21 mouse cellular contexts compared by ENCODE assay signal in the genomic region with DNA sequence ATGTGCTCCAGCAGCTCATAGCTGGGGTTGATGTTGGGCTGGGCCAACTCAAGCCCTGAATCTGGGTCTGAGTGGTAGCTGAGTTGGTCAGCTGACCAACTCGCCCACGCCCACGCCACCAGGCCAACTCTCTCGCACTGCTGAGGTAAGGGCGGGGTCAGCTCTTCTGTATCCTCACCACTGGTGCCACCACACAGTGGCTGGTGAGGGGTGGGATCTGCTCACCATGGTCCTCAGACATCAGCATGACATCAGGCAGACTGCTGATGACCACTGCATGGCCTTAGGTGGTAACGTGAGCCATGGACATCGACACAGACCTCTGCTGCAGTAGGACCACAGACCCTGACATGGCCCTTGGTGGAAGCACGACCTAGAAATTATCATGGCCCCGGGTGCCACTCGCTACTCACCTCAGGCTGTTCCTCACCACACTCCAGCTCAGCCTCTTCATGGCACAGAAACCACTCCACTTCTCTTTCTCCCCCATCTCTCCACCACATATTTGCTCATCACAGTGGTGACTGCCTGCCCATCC. TPM values are rescaled to one million over a fixed set of nuclear protein-coding genes. Genes with fewer than 3 reads are reported as not detected.
DNase-seq lines count a peak whose midpoint lies in the region; ATAC-seq and TF ChIP-seq lines count a peak whose summit lies in the region.
"Had no signal": no experiment of that assay in that cellular context is flagged by ENCODE, and none has a peak within 500 bp of the region (broad histone marks: within the 10 kb centered on the region; RNA-seq: fewer than 3 reads in every experiment).

No protein-coding gene starts in this region.

- H3K36me3 ChIP-seq in forebrain, embryonic 10.5 days (replicated peaks): peaks cover 35% of the 10 kb centered on the region
- H3K36me3 ChIP-seq in forebrain, embryonic 16.5 days (ENCODE audit: control insufficient read depth, insufficient read depth): no peaks in the 10 kb centered on the region
- no peaks in the 10 kb centered on the region for H3K36me3 ChIP-seq in hindbrain, embryonic 11.5 days (ENCODE audit: control insufficient read depth, insufficient read depth, low read length)
- no peaks in the 10 kb centered on the region for H3K36me3 ChIP-seq in hindbrain, postnatal 0 days (ENCODE audit: insufficient read depth, low read length)
- H3K36me3 ChIP-seq in megakaryocyte, embryonic 14.5 days (replicated peaks; ENCODE audit: low read length): peaks cover 53% of the 10 kb centered on the region
- H3K36me3 ChIP-seq: hindbrain, embryonic 15.5 days had no signal

- no peak for TF ChIP-seq CTCF in hindbrain, postnatal 0 days (IDR thresholded peaks at IDR 0.05; ENCODE audit: low read depth)

- no peak overlapping the region for H3K4me2 ChIP-seq in forebrain, embryonic 16.5 days (ENCODE audit: low read length)
- no peak overlapping the region for H3K4me2 ChIP-seq in hindbrain, embryonic 11.5 days (replicated peaks; ENCODE audit: low read depth, low read length)
- no peak overlapping the region for H3K4me2 ChIP-seq in hindbrain, postnatal 0 days (ENCODE audit: low read depth, low read length)
- H3K4me2 ChIP-seq: embryonic facial prominence, embryonic 15.5 days; forebrain, embryonic 13.5 days; heart, embryonic 12.5 days; hindbrain, embryonic 15.5 days had no signal

- ATAC-seq in forebrain, embryonic 16.5 days: no peak
- 0 out of 2 replicates have a peak, but pooled peaks have one; percentile 14 for ATAC-seq in hindbrain, embryonic 11.5 days (ENCODE audit: low FRiP score)
- no peak for ATAC-seq in hindbrain, postnatal 0 days
- no peak for ATAC-seq in megakaryocyte, adult 5-6 weeks (ENCODE audit: poor library complexity, severe bottlenecking)
- ATAC-seq: activated CD4-positive, CD25-positive, alpha-beta regulatory T cell, adult 4 months; forebrain, embryonic 13.5 days; inflammation-experienced regulatory T-cells, adult 6 months had no signal

- 95% methylated on average over 10 of the region's 10 CpGs for WGBS in forebrain, embryonic 10.5 days
- WGBS in forebrain, embryonic 16.5 days: 97% methylated on average over 10 of the region's 10 CpGs
- 95% methylated on average over 10 of the region's 10 CpGs for WGBS in hindbrain, embryonic 11.5 days
- WGBS in hindbrain, postnatal 0 days: 98% methylated on average over 10 of the region's 10 CpGs

- no peaks in the 10 kb centered on the region for H3K27me3 ChIP-seq in forebrain, embryonic 10.5 days (ENCODE audit: poor library complexity, severe bottlenecking)
- no peaks in the 10 kb centered on the region for H3K27me3 ChIP-seq in forebrain, embryonic 16.5 days (replicated peaks; ENCODE audit: control insufficient read depth, insufficient read depth, low read length)
- no peaks in the 10 kb centered on the region for H3K27me3 ChIP-seq in hindbrain, embryonic 11.5 days (ENCODE audit: control insufficient read depth, insufficient read depth, low read length)
- H3K27me3 ChIP-seq in hindbrain, postnatal 0 days (ENCODE audit: insufficient read depth, low read length): no peaks in the 10 kb centered on the region
- H3K27me3 ChIP-seq in megakaryocyte, embryonic 14.5 days (replicated peaks): no peaks in the 10 kb centered on the region
- H3K27me3 ChIP-seq: embryonic facial prominence, embryonic 15.5 days; forebrain, embryonic 13.5 days; hindbrain, embryonic 15.5 days had no signal

- DNase-seq in forebrain, embryonic 10.5 days (ENCODE audit: extremely low spot score, low spot score): peak; percentile 12
- no peak for DNase-seq in hindbrain, embryonic 11.5 days (ENCODE audit: low spot score)
- no peak for DNase-seq in hindbrain, postnatal 0 days (ENCODE audit: low spot score)
- no peak for DNase-seq in ovary, postnatal 10 days (ENCODE audit: low spot score)
- DNase-seq: adrenal gland, postnatal 14 days; cerebellum, adult 11-12 months; cerebellum, adult 9-10 months; cerebellum, postnatal 25 days; gastrocnemius, adult 2 months; heart, adult 2 months had no signal

- no peak overlapping the region for H3K4me3 ChIP-seq in forebrain, embryonic 10.5 days
- no peak overlapping the region for H3K4me3 ChIP-seq in forebrain, embryonic 16.5 days (replicated peaks; ENCODE audit: low read length)
- no peak overlapping the region for H3K4me3 ChIP-seq in hindbrain, embryonic 11.5 days (ENCODE audit: low read depth, low read length)
- H3K4me3 ChIP-seq in hindbrain, postnatal 0 days (ENCODE audit: low read length): no peak overlapping the region
- H3K4me3 ChIP-seq in megakaryocyte, embryonic 14.5 days (replicated peaks): peak overlapping the region; percentile 24
- H3K4me3 ChIP-seq: embryonic facial prominence, embryonic 15.5 days; erythroblast, embryonic 14.5 days; forebrain, embryonic 13.5 days; gastrocnemius, adult 2 months; heart, adult 2 months; heart, embryonic 12.5 days; hindbrain, embryonic 10.5 days; hindbrain, embryonic 15.5 days had no signal

- H3K9me3 ChIP-seq in forebrain, embryonic 10.5 days: no peaks in the 10 kb centered on the region
- no peaks in the 10 kb centered on the region for H3K9me3 ChIP-seq in forebrain, embryonic 16.5 days (ENCODE audit: control insufficient read depth, low read length)
- H3K9me3 ChIP-seq in hindbrain, embryonic 11.5 days (ENCODE audit: control insufficient read depth, low read length): no peaks in the 10 kb centered on the region
- no peaks in the 10 kb centered on the region for H3K9me3 ChIP-seq in hindbrain, postnatal 0 days (ENCODE audit: low read length)
- H3K9me3 ChIP-seq in megakaryocyte, embryonic 14.5 days: no peaks in the 10 kb centered on the region
- H3K9me3 ChIP-seq: embryonic facial prominence, embryonic 15.5 days; forebrain, embryonic 13.5 days; heart, embryonic 12.5 days; hindbrain, embryonic 10.5 days; hindbrain, embryonic 15.5 days had no signal

- no peaks in the 10 kb centered on the region for H3K4me1 ChIP-seq in forebrain, embryonic 10.5 days
- no peaks in the 10 kb centered on the region for H3K4me1 ChIP-seq in forebrain, embryonic 16.5 days (replicated peaks; ENCODE audit: control insufficient read depth, insufficient read depth, low read length)
- H3K4me1 ChIP-seq in hindbrain, embryonic 11.5 days (replicated peaks; ENCODE audit: control insufficient read depth, insufficient read depth, low read length): no peaks in the 10 kb centered on the region
- H3K4me1 ChIP-seq in hindbrain, postnatal 0 days (ENCODE audit: insufficient read depth, low read length): no peaks in the 10 kb centered on the region
- peaks cover 32% of the 10 kb centered on the region for H3K4me1 ChIP-seq in megakaryocyte, embryonic 14.5 days
- H3K4me1 ChIP-seq: forebrain, embryonic 13.5 days; hindbrain, embryonic 10.5 days; hindbrain, embryonic 15.5 days had no signal

- H3K9ac ChIP-seq in forebrain, embryonic 16.5 days (replicated peaks; ENCODE audit: low read depth, low read length): no peak overlapping the region
- no peak overlapping the region for H3K9ac ChIP-seq in hindbrain, embryonic 11.5 days (ENCODE audit: low read depth, low read length)
- no peak overlapping the region for H3K9ac ChIP-seq in hindbrain, postnatal 0 days (replicated peaks; ENCODE audit: low read length)
- H3K9ac ChIP-seq: embryonic facial prominence, embryonic 15.5 days; forebrain, embryonic 13.5 days; heart, embryonic 12.5 days; hindbrain, embryonic 15.5 days had no signal

- H3K27ac ChIP-seq in forebrain, embryonic 10.5 days: no peak overlapping the region
- no peak overlapping the region for H3K27ac ChIP-seq in forebrain, embryonic 16.5 days (ENCODE audit: low read length)
- no peak overlapping the region for H3K27ac ChIP-seq in hindbrain, embryonic 11.5 days (ENCODE audit: low read depth, low read length)
- H3K27ac ChIP-seq in hindbrain, postnatal 0 days: no peak overlapping the region
- H3K27ac ChIP-seq: embryonic facial prominence, embryonic 15.5 days; forebrain, embryonic 13.5 days; gastrocnemius, adult 2 months; heart, adult 2 months; hindbrain, embryonic 10.5 days; hindbrain, embryonic 15.5 days had no signal

RNA-seq across cellular contexts. Expression of a gene that starts 24.5 kb away (rescaled TPM):
- 35.5 and 35.6 TPM in 2 replicates for polyA plus RNA-seq in forebrain, embryonic 10.5 days (2016; fragmentation: Nextera tagmentation; extraction: Ambion mirVana)
- 18.8 and 20.8 TPM in 2 replicates for polyA plus RNA-seq in forebrain, embryonic 16.5 days (2015; fragmentation: Nextera tagmentation; extraction: Ambion mirVana)
- 40.3 and 42.8 TPM in 2 replicates for polyA plus RNA-seq in hindbrain, embryonic 11.5 days (2014; fragmentation: Nextera tagmentation; extraction: Ambion mirVana)
- total RNA-seq in hindbrain, postnatal 0 days (2014; rRNA removed): 47.4 and 54.0 TPM in 2 replicates
- 30.8 and 39.4 TPM in 2 replicates for polyA plus RNA-seq in hindbrain, postnatal 0 days (2015; fragmentation: Nextera tagmentation; extraction: Ambion mirVana)
- 7.1 and 10.6 TPM in 2 replicates for polyA plus RNA-seq in megakaryocyte, embryonic 14.5 days (2012; ENCODE audit: insufficient read depth, low replicate concordance)
- total RNA-seq in megakaryocyte, adult 5-6 weeks (2015): 36.2 and 37.9 TPM in 2 replicates
- total RNA-seq in megakaryocyte, adult 5-6 weeks (2017): 23.8 and 51.5 TPM in 2 replicates
